Mouse (Mus musculus): ENCODE results near the gene Plod3. TPM values are rescaled to one million over a fixed set of nuclear protein-coding genes. Genes with fewer than 3 reads are reported as not detected.
A peak's percentile ranks its signal among the peaks of the same experiment; 100 is the strongest.

Plod3 gene
- polyA plus RNA-seq, 1 experiment from 2014 or later = 35.6 TPM

DNA sequence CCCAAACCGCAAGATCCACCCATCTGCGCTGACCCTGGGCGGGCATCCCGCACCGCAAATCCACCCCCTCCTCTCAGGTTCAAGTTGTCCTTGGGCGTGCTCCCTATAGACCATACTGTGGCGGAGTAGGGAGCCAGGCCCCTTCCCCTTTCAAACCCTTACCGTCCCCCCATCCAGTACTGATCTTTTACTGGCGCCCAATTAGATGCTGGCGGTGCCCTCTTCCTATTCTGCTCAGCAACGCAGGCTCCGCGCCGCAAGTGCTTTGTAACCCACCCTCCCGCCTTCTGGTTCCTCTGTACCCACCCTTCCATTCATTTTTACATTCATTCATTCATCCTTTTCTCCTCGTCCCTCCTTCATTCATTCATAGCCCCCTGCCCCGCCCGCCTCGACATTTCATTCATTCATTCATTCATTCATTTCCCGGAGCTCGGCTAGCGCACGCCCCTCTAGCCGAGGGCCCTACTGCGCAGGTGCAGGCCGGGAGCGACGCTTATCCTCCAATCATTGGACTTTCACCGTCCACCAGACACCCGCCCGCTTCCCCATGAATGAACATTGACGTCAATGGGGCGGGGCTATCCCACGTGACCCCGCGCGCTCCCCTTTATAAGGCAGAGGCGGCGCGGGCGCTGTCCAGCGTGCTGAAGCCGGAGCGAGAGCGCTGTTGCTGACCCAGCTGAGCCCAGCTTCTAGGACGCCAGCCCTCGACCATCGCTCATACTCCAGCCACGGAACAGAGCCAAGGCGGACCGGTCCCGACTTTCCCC is 43.0 kb downstream of the Plod3 start:
- Histone ChIP-seq H3K27ac (replicated peaks) (no peak overlapping the region), H3K36me3 (no peaks in the 10 kb centered on the region), H3K9me3 (no peaks in the 10 kb centered on the region), H3K4me3 (peak overlapping the region; percentile 48), H3K4me1 (peaks cover 49% of the 10 kb centered on the region), H3K9ac (replicated peaks) (peak overlapping the region; percentile 46), H3K27me3 (peaks cover 63% of the 10 kb centered on the region), H3K4me2 (replicated peaks) (peak overlapping the region; percentile 99)
- under 1% methylated on average over 52 of the region's 52 CpGs for WGBS
- peak; percentile 77 for ATAC-seq (replicated peaks)

GRCm38 (mm10) chr5:137030416-137030810 is 43.6 kb downstream of the Plod3 start:
- Histone ChIP-seq H3K4me3 (peak overlapping the region; percentile 48), H3K4me1 (peaks cover 43% of the 10 kb centered on the region), H3K27ac (replicated peaks) (no peak overlapping the region), H3K27me3 (peaks cover 58% of the 10 kb centered on the region), H3K4me2 (replicated peaks) (peak overlapping the region; percentile 99), H3K36me3 (no peaks in the 10 kb centered on the region), H3K9ac (replicated peaks) (peak overlapping the region; percentile 46), H3K9me3 (no peaks in the 10 kb centered on the region)
- 12% methylated on average over 22 of the region's 22 CpGs for WGBS
- ATAC-seq (replicated peaks) = no peak

DNA sequence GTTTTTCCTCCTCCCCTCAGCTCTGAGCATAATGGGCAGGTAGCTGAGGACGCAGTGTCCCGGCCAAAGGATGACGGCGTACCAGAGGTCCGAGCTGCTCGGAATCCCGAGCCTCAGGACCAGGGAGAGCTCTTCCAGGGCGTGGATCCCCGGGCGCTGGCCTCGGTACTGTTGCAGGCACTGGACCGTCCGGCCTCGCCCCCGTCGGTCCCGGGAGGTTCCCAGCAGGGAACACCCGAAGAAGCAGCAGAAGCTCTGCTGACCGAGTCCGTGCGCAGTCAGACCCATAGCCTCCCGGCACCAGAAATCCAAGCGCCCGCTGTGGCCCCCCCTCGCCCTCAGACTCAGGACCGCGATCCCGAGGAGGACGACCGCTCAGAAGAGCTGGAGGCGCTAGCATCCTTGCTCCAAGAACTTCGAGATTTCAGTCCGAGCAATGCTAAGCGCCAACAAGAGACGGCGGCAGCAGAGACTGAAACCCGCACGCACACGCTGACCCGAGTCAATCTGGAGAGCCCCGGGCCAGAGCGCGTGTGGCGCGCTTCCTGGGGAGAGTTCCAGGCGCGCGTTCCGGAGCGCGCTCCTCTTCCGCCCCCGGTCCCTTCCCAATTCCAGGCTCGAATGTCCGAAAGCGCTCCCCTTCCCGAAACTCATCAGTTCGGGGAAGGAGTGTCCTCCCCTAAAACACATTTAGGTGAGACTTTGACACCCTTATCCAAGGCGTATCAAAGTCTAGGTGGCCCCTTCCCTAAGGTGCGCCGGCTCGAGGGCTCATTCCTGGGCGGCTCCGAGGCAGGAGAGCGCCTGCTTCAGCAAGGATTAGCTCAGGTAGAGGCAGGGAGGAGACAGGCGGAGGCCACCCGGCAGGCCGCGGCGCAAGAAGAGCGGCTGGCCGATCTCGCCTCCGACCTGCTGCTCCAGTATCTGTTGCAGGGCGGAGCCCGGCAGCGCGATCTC is 44.5 kb downstream of the Plod3 start:
- under 1% methylated on average over 78 of the region's 78 CpGs for WGBS
- Histone ChIP-seq H3K4me1 (peaks cover 41% of the 10 kb centered on the region), H3K4me2 (replicated peaks) (peak overlapping the region; percentile 99), H3K9me3 (no peaks in the 10 kb centered on the region), H3K9ac (replicated peaks) (peak overlapping the region; percentile 59), H3K27ac (replicated peaks) (no peak overlapping the region), H3K4me3 (peak overlapping the region; percentile 48), H3K36me3 (no peaks in the 10 kb centered on the region), H3K27me3 (peaks cover 48% of the 10 kb centered on the region)
- no peak for ATAC-seq (replicated peaks)

GRCm38 (mm10) chr5:137032033-137032421 is 45.2 kb downstream of the Plod3 start:
- Histone ChIP-seq H3K27ac (replicated peaks) (0 out of 2 replicates have a peak overlapping the region, but pooled peaks have one; percentile 9), H3K36me3 (no peaks in the 10 kb centered on the region; the same call in 1 of the 2 replicates), H3K27me3 (peaks cover 41% of the 10 kb centered on the region), H3K9ac (replicated peaks) (peak overlapping the region; percentile 59), H3K4me2 (replicated peaks) (peak overlapping the region; percentile 99), H3K4me1 (peaks cover 41% of the 10 kb centered on the region), H3K9me3 (no peaks in the 10 kb centered on the region), H3K4me3 (peak overlapping the region; percentile 48)
- WGBS = under 1% methylated on average over 32 of the region's 33 CpGs
- ATAC-seq (replicated peaks) = peak; percentile 3; the same call in 1 of the 2 replicates

- peak overlapping the region; percentile 48 for H3K4me3 ChIP-seq
- peak overlapping the region; percentile 59 for H3K9ac ChIP-seq (replicated peaks)
- ATAC-seq (replicated peaks) = peak; percentile 72
- peak overlapping the region; percentile 99 for H3K4me2 ChIP-seq (replicated peaks)
- H3K36me3 ChIP-seq = peaks cover 3% of the 10 kb centered on the region
- H3K9me3 ChIP-seq = no peaks in the 10 kb centered on the region
- peaks cover 41% of the 10 kb centered on the region for H3K4me1 ChIP-seq
- H3K27me3 ChIP-seq = peaks cover 37% of the 10 kb centered on the region
- H3K27ac ChIP-seq (replicated peaks) = peak overlapping the region; percentile 56
- WGBS = under 1% methylated on average over 49 of the region's 49 CpGs
Measured at GRCm38 (mm10) chr5:137032641-137033074, 45.8 kb downstream of the Plod3 start.

DNA sequence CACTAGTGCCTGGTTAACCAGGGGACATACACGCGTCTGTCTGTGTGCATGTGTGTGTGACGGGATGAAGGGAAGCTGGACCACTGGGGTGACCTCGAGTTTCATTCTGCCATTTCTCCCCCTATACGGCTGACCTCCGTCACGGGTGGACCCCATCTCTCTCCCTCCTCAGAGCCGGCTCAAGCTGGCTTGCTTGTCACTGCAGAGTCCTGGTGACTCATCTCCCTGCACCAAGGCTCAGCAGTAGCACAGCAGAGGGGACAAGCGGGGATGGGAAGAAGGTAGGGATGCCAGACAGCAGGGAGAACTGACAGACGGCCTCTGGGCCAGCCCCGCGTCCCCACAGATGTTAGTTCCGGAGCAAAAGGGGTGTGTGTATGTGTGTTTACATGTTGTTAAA is 49.4 kb downstream of the Plod3 start:
- no peaks in the 10 kb centered on the region for H3K9me3 ChIP-seq
- H3K4me3 ChIP-seq = no peak overlapping the region
- H3K27ac ChIP-seq (replicated peaks) = no peak overlapping the region
- peaks cover 33% of the 10 kb centered on the region for H3K36me3 ChIP-seq
- peaks cover 6% of the 10 kb centered on the region for H3K27me3 ChIP-seq
- H3K4me2 ChIP-seq (replicated peaks) = no peak overlapping the region
- peaks cover 18% of the 10 kb centered on the region for H3K4me1 ChIP-seq
- 87% methylated on average over 13 of the region's 13 CpGs for WGBS
- no peak overlapping the region for H3K9ac ChIP-seq (replicated peaks)
- ATAC-seq (replicated peaks) = no peak

GRCm38 (mm10) chr5:137039453-137039852 is 52.6 kb downstream of the Plod3 start:
- no peak overlapping the region for H3K9ac ChIP-seq (replicated peaks)
- peaks cover 49% of the 10 kb centered on the region for H3K36me3 ChIP-seq
- no peaks in the 10 kb centered on the region for H3K27me3 ChIP-seq
- ATAC-seq (replicated peaks) = no peak
- no peak overlapping the region for H3K4me3 ChIP-seq
- 92% methylated on average over 10 of the region's 10 CpGs for WGBS
- no peak overlapping the region for H3K4me2 ChIP-seq (replicated peaks)
- no peak overlapping the region for H3K27ac ChIP-seq (replicated peaks)
- H3K4me1 ChIP-seq = peaks cover under 1% of the 10 kb centered on the region
- H3K9me3 ChIP-seq = no peaks in the 10 kb centered on the region

DNA sequence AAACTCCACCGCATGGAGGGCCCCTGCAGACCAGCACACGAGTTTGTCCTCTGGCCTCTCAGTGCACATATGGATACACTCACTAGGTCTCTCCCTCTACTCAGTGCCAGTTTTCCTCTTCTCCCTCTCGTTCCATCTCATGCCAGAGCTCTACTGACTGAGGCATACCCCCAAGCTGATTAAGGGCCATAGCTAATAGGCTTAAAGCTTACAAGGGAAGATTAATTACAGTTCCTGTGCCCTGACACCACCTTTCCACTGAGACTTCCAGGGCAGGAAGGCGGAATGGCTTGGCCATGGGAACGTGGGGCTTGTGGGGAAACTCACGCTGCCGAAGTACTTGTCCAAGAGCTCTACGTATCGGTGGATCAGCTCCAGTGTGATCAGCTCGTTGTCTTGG is 54.6 kb downstream of the Plod3 start:
- Histone ChIP-seq H3K27me3 (no peaks in the 10 kb centered on the region), H3K27ac (replicated peaks) (no peak overlapping the region), H3K9ac (replicated peaks) (no peak overlapping the region), H3K36me3 (peaks cover 49% of the 10 kb centered on the region), H3K4me2 (replicated peaks) (no peak overlapping the region), H3K9me3 (no peaks in the 10 kb centered on the region), H3K4me3 (no peak overlapping the region), H3K4me1 (peaks cover 14% of the 10 kb centered on the region)
- 86% methylated on average over 10 of the region's 10 CpGs for WGBS
- no peak for ATAC-seq (replicated peaks)

- no peaks in the 10 kb centered on the region for H3K27me3 ChIP-seq
- no peak overlapping the region for H3K9ac ChIP-seq (replicated peaks)
- ATAC-seq (replicated peaks) = no peak
- no peak overlapping the region for H3K4me3 ChIP-seq
- no peaks in the 10 kb centered on the region for H3K9me3 ChIP-seq
- peaks cover 20% of the 10 kb centered on the region for H3K4me1 ChIP-seq
- peaks cover 35% of the 10 kb centered on the region for H3K36me3 ChIP-seq
- 95% methylated on average over 7 of the region's 7 CpGs for WGBS
- no peak overlapping the region for H3K4me2 ChIP-seq (replicated peaks)
- no peak overlapping the region for H3K27ac ChIP-seq (replicated peaks)
Measured at GRCm38 (mm10) chr5:137043997-137044396, 57.2 kb downstream of the Plod3 start.

DNA sequence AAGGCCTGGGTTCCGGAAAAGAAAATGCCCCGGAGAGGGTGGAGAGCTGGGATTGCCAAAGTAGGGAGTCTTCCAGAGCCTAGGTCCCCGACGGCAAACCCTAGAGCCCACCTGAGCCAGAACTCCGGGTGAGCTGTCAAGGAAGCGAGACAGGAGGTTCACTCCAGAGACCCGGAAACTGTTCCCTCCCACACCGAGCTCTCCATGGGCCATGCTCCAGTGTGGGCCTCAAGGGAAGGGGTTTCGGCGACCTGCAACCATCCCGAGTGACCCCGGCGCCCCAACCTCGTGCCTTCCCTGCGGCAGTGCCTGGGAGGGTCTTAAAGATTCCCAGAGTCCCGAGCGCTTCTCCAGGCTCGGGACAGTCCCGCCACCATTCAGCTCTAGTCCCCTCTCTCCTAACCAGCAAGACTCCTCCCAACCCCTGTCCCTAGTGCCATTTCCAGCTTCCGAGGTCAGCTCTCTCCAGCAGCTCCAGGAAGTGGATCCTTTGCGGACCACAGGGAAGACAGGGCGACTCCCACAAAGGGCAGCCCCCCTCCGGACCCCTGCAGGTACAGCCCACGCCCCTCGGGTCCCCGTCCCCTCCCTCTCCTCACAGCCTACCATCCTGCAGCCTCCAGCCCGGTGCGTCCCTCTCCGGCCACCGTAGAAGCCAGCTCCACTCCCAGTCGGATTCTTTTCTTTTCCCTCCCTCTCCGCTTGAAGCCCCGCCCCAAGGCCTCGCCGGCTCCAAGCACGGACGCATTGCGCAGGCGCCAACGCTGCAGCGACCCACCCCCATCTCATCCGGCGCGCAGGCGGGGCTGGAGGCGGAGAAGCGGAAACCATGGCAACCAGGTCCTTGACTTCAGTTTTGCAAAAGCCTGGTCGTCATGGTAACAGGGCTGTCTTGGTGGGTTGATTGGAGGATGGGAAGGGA is 58.8 kb downstream of the Plod3 start, which contains the start of gene Ap1s1:
Ap1s1 (minus strand) TSS at position 734 of the 922 bp plus-strand sequence.
- peak within 1 kb of the TSS; percentile 82 for H3K4me3 ChIP-seq
- peaks cover 19% of the 10 kb centered on the region for H3K36me3 ChIP-seq
- WGBS = under 1% methylated on average over 48 of the region's 48 CpGs
- H3K9ac ChIP-seq (replicated peaks) = peak within 1 kb of the TSS; percentile 89
- peak; percentile 92 for ATAC-seq (replicated peaks)
- H3K27ac ChIP-seq (replicated peaks) = peak within 1 kb of the TSS; percentile 81
- H3K9me3 ChIP-seq = no peaks in the 10 kb centered on the region
- H3K4me1 ChIP-seq = peaks cover 20% of the 10 kb centered on the region
- H3K4me2 ChIP-seq (replicated peaks) = peak within 1 kb of the TSS; percentile 87
- H3K27me3 ChIP-seq = no peaks in the 10 kb centered on the region

Measured in forebrain, embryonic 15.5 days (tissue).